Mouse (Mus musculus): Measurements from ENCODE around the gene Ctrc.

- no peak for TF ChIP-seq CTCF (IDR thresholded peaks at IDR 0.05; ENCODE audit: extremely low read depth, insufficient read length, insufficient replicate concordance, low read depth, low read length)
- TF ChIP-seq POLR2A (IDR thresholded peaks at IDR 0.05; ENCODE audit: low read depth, low read length), result no peak
Measured at GRCm38 (mm10) chr4:141791951-141792350, 54.2 kb downstream of the Ctrc start.

Measured in small intestine, adult 2 months (tissue).